Mouse (Mus musculus) layer of hippocampus, postnatal 10 days (tissue): Measurements from ENCODE around the gene Cyp27b1. TPM values are rescaled to one million over a fixed set of nuclear protein-coding genes. Genes with fewer than 3 reads are reported as not detected.

Experiments used
- DNase-seq, 2 experiments: peaks; one replicate each; pipeline ENCODE4 v3.0.0; 2021; ENCODE audit warnings: low spot score in 2 of 2
- long read RNA-seq: library from polyadenylated mRNA; stranded (forward); transcript quantifications from one replicate; pipeline ENCODE4 v2.0.0, GENCODE M21; 2023
- total RNA-seq, 2 experiments: library from RNA; stranded (reverse); gene quantifications; 2 replicates each; pipeline ENCODE4 v1.2.3; 2021

Gene Cyp27b1
- total RNA-seq: under 1 TPM; 0.45 to 0.75 TPM
- long read RNA-seq: 0 reads

- DNase-seq: no peak
Observed at GRCm38 (mm10) chr10:127047954-127048353, at the start of gene Cyp27b1. TSS of gene Cyp27b1 (plus strand) at chr10:127048250.

DNA sequence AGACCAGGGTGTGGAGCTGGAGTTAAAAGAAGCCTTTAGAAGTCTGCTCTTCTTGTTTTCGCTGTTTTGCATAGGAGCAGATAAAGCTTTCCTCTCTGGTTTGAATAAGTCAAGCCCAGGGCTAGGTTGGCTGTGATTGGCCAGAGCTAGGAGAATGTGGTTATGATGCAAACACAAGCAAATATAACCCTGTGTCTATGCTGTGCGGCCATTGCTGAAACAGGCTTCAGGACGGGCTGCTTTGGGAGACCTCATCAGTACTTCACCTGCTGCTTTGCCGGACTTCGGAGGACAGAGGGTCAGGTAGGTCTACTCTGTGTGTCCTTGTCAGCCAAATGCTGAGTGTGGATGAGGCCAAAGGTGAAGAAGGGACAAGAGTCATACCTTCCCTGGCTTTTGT is 47.5 kb upstream of the Cyp27b1 start, which contains the start of gene Avil:
Gene Avil, plus strand, starts transcription at position 181 of the 400 bp plus-strand sequence.
- DNase-seq: no peak

DNA sequence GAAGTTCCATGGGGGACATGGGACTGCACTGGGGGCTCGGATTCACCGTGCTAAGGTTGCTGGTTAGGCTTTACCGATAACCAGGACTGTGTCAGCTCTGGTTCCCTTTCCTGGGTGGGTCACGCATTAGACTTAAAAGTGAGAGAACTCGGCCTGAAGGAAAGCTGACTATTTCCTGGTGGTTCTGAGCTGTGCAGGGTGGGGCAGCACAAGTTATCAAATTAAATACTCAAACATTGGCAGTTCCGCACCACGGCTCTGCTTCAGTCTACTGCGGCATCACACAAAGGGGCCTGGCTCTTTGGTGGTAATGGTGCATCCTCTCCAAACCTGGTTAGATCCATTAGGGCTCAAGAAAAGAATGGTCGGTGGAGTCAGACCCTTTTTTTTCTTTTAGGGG is 46.8 kb upstream of the Cyp27b1 start:
- DNase-seq: no peak

DNA sequence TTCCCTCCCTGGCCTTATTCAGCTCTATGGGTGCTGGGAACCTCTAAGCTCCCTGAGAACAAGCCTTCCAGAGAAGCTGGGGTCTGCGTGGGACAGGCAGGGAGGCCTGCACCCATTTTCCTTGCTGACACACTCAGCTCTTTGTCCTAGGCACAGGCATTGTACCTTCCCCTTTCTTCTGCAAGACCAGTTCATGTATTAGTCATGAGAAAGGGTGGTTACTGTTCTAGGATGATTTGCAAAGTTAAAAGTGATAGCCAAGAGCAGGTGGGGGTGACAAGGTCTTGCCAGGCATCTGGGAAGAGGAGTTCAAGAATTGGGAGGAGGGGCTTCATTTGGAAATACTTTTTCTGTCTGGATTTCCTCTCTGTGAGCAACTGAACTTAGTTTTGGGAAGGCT is 46.0 kb upstream of the Cyp27b1 start:
- DNase-seq: no peak

DNA sequence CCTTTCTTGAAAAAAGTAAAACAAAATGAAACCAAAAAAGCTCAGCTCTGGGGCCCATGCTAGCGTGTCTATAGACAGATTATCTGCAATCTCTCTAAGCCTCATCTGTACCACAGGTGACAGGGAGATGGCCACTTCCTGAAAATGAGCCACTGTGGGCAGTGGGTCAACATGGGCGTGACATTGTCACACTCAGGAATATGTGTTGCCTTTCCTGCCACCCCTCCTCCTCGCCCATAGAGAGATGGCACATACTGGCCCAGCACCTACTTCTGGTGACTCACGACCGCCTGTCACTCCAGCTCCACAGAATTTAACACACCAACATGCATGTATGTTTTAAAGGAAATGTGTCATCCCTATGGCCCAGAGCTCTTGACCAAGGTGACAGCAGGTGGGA is 45.3 kb upstream of the Cyp27b1 start:
- DNase-seq: no peak

GRCm38 (mm10) chr10:127003334-127003733 is 44.7 kb upstream of the Cyp27b1 start:
- DNase-seq: no peak

- DNase-seq: no peak
Observed at GRCm38 (mm10) chr10:127003806-127004205, 44.2 kb upstream of the Cyp27b1 start.

DNA sequence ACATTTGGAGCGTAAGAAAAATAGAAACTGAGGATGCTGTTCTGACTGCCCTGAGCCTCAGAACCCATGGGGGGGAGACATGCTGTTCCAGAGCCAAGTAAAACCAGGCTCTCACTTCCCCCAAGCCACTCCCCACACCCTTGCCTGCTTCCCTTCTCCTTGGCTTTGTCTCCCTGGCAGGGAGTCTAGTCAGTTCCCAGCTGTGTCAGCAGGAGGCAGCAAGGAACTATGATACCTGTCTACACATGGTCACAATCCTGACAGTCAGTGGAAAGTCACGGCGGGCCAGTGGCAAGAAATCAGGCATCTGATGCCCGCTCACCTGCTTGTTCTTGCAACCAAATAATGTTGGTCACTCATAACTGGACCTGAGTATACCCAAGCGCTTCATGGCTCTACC is 31.6 kb upstream of the Cyp27b1 start:
- DNase-seq: no peak

DNA sequence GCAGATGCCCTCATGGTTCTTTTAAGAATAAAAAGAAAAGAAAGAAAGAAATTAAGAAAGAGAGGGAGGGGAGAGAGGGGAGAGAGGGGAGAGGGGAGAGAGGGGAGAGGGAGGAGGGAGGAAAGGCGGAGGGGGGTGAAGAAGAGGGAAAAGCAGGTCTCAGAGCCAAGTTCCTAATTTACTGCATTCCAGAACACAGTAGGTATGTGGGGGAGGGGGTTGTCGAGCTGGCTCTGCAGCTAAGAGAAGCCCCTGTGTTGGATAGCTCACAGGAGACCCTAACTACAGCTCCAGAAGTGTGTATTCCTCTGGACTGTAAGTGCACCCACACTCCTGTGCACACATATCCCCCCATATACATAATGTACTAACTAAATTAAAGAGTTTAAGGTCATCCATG is 31.0 kb upstream of the Cyp27b1 start:
- no peak for DNase-seq

DNA sequence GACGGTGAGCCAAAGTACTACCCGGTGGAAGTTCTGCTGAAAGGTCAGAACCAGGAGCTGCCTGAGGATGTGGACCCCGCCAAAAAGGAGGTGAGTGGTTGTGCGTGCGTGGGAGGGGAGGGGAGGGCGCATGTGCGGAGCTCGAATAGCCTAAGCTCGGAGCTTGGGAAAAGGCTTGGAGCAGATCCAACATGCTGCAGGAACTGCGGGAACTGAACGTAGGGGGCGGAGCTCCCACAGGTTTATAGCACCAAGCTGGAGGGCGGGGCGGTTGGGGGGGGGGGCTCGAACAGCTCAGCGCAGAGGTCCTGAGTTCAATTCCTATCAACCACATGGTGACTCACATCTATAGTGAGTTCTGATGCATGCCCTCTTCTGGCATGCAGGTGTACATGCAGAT is 29.6 kb upstream of the Cyp27b1 start:
- no peak for DNase-seq

GRCm38 (mm10) chr10:127030336-127031296 is 17.4 kb upstream of the Cyp27b1 start, which contains the start of gene Tsfm:
TSS of gene Tsfm (minus strand) at chr10:127030840.
- DNase-seq: peak; percentile 94 to 96

- DNase-seq: no peak
Observed at GRCm38 (mm10) chr10:127033301-127033741, 14.7 kb upstream of the Cyp27b1 start.

GRCm38 (mm10) chr10:127036273-127036672 is 11.8 kb upstream of the Cyp27b1 start:
- DNase-seq: no peak

DNA sequence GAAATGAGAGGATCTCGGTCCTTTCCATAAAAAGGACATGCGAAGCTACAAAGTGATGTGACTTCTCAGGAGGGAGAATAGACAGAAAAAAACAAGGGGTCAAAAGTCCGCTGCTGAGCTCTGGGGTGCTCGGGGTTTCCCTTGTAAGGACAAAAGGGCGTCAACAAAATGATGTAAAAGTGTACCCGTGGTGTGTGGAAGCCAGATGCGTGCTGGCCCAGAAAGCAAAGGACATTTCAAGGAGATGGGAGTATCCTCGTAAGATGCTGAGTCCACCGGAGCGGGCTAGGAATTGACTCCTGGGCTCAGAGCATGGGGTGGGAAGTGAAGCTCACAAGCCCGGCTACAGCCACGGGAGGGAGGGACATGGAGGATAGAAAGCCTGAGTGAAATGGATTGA is 10.4 kb upstream of the Cyp27b1 start:
- no peak for DNase-seq

- peak; percentile 36 to 52 for DNase-seq
Observed at GRCm38 (mm10) chr10:127040569-127041214, 7.4 kb upstream of the Cyp27b1 start.

- peak; percentile 49 to 51 for DNase-seq
Observed at GRCm38 (mm10) chr10:127041274-127041766, 6.7 kb upstream of the Cyp27b1 start, which contains the start of the genes Mettl1 and Eef1akmt3. TSS of gene Mettl1 (plus strand) at chr10:127041414. TSS of gene Eef1akmt3 (minus strand) at chr10:127041513.

DNA sequence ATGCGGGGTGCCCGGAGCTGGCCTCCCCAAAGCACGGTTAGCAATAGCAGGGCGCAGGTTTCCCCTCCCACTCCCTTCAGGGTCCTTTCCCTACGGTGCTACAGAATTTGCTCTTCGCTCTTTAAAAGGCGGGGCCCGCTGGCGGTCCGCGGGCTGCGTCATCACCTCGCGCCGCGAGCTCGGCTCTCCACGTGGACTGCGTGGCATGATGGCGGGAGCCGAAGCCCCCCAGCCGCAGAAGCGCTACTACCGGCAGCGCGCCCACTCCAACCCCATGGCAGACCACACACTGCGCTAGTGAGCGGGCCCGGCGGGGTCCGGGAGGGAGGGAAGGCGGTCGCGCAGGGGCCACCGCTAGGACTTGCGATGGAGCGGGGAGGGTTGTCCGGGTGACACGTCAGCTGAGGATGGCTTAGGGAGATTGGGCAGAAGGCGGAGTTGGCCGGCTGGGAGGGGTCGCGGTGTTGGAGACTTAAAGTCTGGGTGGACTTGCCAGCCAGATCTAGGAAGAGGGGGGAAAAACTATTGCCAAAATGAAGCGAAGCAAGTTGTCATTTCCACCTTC is 6.2 kb upstream of the Cyp27b1 start:
- DNase-seq: peak; percentile 92 to 93

- no peak for DNase-seq
Observed at GRCm38 (mm10) chr10:127042468-127043115, 5.5 kb upstream of the Cyp27b1 start.

- DNase-seq: no peak
Observed at GRCm38 (mm10) chr10:127043187-127043586, 4.9 kb upstream of the Cyp27b1 start.

DNA sequence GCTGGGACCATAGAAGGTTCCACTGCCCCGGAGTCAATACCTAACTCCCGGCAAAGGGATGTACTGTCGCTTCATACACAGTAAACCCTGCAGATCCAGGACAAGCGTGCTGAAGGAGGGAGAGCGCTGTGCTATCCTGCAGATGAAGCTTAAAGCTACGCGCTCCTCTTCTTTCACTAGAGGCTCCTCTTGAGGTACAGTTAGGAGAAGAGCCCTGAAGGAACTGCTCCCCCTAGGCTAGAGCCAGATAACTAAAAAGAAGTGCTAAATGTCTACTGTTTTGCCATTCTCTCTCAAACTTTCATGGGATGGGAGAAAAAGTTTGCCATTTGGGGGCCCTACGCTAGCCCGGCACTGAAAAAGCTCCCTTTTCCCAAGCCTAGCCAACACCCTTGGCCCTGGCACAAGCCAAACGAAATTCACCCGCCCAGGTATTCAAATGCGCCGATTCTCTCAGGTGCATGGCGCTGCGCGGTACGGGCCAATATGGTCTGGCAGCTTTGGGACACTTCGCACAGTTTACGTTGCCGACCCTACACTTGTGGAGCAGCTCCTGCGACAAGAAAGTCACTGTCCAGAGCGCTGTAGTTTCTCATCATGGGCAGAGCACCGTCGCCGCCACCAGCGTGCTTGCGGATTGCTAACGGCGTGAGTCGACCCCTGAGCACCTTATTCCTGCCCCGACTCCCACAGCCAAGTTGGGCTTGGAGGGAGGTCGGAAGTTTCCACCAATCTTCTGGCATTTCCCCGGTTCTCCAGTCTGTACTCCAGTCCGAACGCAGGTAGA is 751 bp downstream of the Cyp27b1 start:
- no peak for DNase-seq
